7 mouse cellular contexts compared by ENCODE assay signal in genomic region chr19:4397798-4398629, GRCm38 (mm10). TPM values are rescaled to one million over a fixed set of nuclear protein-coding genes. Genes with fewer than 3 reads are reported as not detected.
DNase-seq lines count a peak whose midpoint lies in the region; ATAC-seq and TF ChIP-seq lines count a peak whose summit lies in the region.

Gene Kdm2a, minus strand, starts transcription at chr19:4398285.

- H3K27me3 ChIP-seq in embryonic facial prominence, embryonic 13.5 days, result no peaks in the 10 kb centered on the region
- H3K27me3 ChIP-seq in limb, embryonic 12.5 days, result peaks cover 4% of the 10 kb centered on the region
- H3K27me3 ChIP-seq in midbrain, embryonic 13.5 days, result no peaks in the 10 kb centered on the region
- no peaks in the 10 kb centered on the region; the same call in 1 of the 2 replicates for H3K27me3 ChIP-seq in spleen, adult 2 months (ENCODE audit: control insufficient read depth, insufficient read depth, low read length)

- no peaks in the 10 kb centered on the region for H3K9me3 ChIP-seq in embryonic facial prominence, embryonic 13.5 days
- H3K9me3 ChIP-seq in limb, embryonic 12.5 days, result no peaks in the 10 kb centered on the region
- H3K9me3 ChIP-seq in midbrain, embryonic 13.5 days, result no peaks in the 10 kb centered on the region

- no peak for TF ChIP-seq CTCF in spleen, adult 2 months (IDR thresholded peaks at IDR 0.05; ENCODE audit: extremely low read depth, insufficient read depth, insufficient read length, insufficient replicate concordance)

- H3K36me3 ChIP-seq in embryonic facial prominence, embryonic 13.5 days, result peaks cover 2% of the 10 kb centered on the region; the same call in 1 of the 2 replicates
- peaks cover 11% of the 10 kb centered on the region for H3K36me3 ChIP-seq in limb, embryonic 12.5 days
- H3K36me3 ChIP-seq in midbrain, embryonic 13.5 days, result no peaks in the 10 kb centered on the region
- peaks cover 2% of the 10 kb centered on the region; the same call in 1 of the 2 replicates for H3K36me3 ChIP-seq in spleen, adult 2 months (ENCODE audit: control insufficient read depth, insufficient read depth, low read length)

- H3K9ac ChIP-seq in embryonic facial prominence, embryonic 13.5 days, result peak within 1 kb of the TSS; percentile 89
- peak within 1 kb of the TSS; percentile 86 for H3K9ac ChIP-seq in limb, embryonic 12.5 days (replicated peaks)
- H3K9ac ChIP-seq in midbrain, embryonic 13.5 days (replicated peaks), result peak within 1 kb of the TSS; percentile 79

- peaks cover 22% of the 10 kb centered on the region for H3K4me1 ChIP-seq in embryonic facial prominence, embryonic 13.5 days
- H3K4me1 ChIP-seq in limb, embryonic 12.5 days (replicated peaks), result peaks cover 18% of the 10 kb centered on the region
- H3K4me1 ChIP-seq in midbrain, embryonic 13.5 days (replicated peaks), result peaks cover 24% of the 10 kb centered on the region
- peaks cover 8% of the 10 kb centered on the region for H3K4me1 ChIP-seq in spleen, adult 2 months (ENCODE audit: control insufficient read depth, insufficient read depth, insufficient read length)

- H3K4me3 ChIP-seq in embryonic facial prominence, embryonic 13.5 days, result peak within 1 kb of the TSS; percentile 99
- H3K4me3 ChIP-seq in limb, embryonic 12.5 days (replicated peaks), result peak within 1 kb of the TSS; percentile 99
- H3K4me3 ChIP-seq in midbrain, embryonic 13.5 days (replicated peaks), result peak within 1 kb of the TSS; percentile 98
- peak within 1 kb of the TSS; percentile 96 for H3K4me3 ChIP-seq in spleen, adult 2 months (ENCODE audit: extremely low read depth, insufficient read depth, insufficient read length)

- peak within 1 kb of the TSS; percentile 91 for H3K27ac ChIP-seq in embryonic facial prominence, embryonic 13.5 days
- H3K27ac ChIP-seq in limb, embryonic 12.5 days, result peak within 1 kb of the TSS; percentile 96
- peak within 1 kb of the TSS; percentile 93 for H3K27ac ChIP-seq in midbrain, embryonic 13.5 days
- peak within 1 kb of the TSS; percentile 52 for H3K27ac ChIP-seq in spleen, adult 2 months (ENCODE audit: insufficient read depth, low read length)

- peak; percentile 28 for ATAC-seq in embryonic facial prominence, embryonic 13.5 days (ENCODE audit: insufficient number of reproducible peaks, insufficient read depth, low FRiP score, low TSS enrichment, low read depth)
- peak; percentile 73 for ATAC-seq in limb, embryonic 12.5 days (ENCODE audit: insufficient number of reproducible peaks, insufficient read depth, low FRiP score, low TSS enrichment, low read depth)
- ATAC-seq in midbrain, embryonic 13.5 days, result peak; percentile 83

- DNase-seq in adrenal gland, postnatal 14 days, result peak; percentile 67
- DNase-seq in heart, adult 18-20 months, result peak; percentile 57 to 77
- peak; percentile 76 for DNase-seq in kidney, adult 18-20 months
- peak; percentile 14 to 34 for DNase-seq in spleen, adult 2 months (ENCODE audit: low read depth in 1 of 2, low spot score in 2 of 2)

- under 1% methylated on average over 82 of the region's 82 CpGs for WGBS in embryonic facial prominence, embryonic 13.5 days
- 1% methylated on average over 81 of the region's 82 CpGs for WGBS in limb, embryonic 12.5 days
- WGBS in midbrain, embryonic 13.5 days, result under 1% methylated on average over 80 of the region's 82 CpGs
- 6% methylated on average over 79 of the region's 82 CpGs for WGBS in spleen, adult 2 months

- peak within 1 kb of the TSS; percentile 85 for H3K4me2 ChIP-seq in embryonic facial prominence, embryonic 13.5 days
- H3K4me2 ChIP-seq in limb, embryonic 12.5 days, result peak within 1 kb of the TSS; percentile 87
- H3K4me2 ChIP-seq in midbrain, embryonic 13.5 days (replicated peaks), result peak within 1 kb of the TSS; percentile 88

- no peak for TF ChIP-seq POLR2A in spleen, adult 2 months (IDR thresholded peaks at IDR 0.05; ENCODE audit: low read depth, low read length)

RNA-seq across cellular contexts. Expression of gene Kdm2a, which starts in this region (rescaled TPM):
- 96.2 and 111 TPM in 2 replicates for total RNA-seq in adrenal gland, postnatal 14 days (2021)
- polyA plus RNA-seq in embryonic facial prominence, embryonic 13.5 days (2015; fragmentation: Nextera tagmentation; extraction: Ambion mirVana), result 53.6 and 59.4 TPM in 2 replicates
- total RNA-seq in heart, adult 18-20 months (2021), result 10 to 100 TPM; 34.9 to 44.1 TPM
- polyA plus RNA-seq in limb, embryonic 12.5 days (2016; fragmentation: Nextera tagmentation; extraction: Ambion mirVana), result 56.3 and 63.9 TPM in 2 replicates
- 37.5 and 43.0 TPM in 2 replicates for polyA plus RNA-seq in midbrain, embryonic 13.5 days (2015; fragmentation: Nextera tagmentation; extraction: Ambion mirVana)
- 98.9 and 115 TPM in 2 replicates for polyA plus RNA-seq in spleen, adult 2 months (2012; rRNA removed)

Comparison
In these comparisons a context has a peak if more than half of its experiments do, and no peak if none do; other contexts are left out.
1. Peak in every context shown above with its lines: DNase-seq, ATAC-seq, H3K4me3 ChIP-seq and H3K27ac ChIP-seq.
2. DNase-seq: peak in every context shown above with its lines; median percentile 76 in kidney, adult 18-20 months; 67 in adrenal gland, postnatal 14 days; 67 in heart, adult 18-20 months; 24 in spleen, adult 2 months.
3. ATAC-seq: peak in every context shown above with its lines; median percentile 83 in midbrain, embryonic 13.5 days; 73 in limb, embryonic 12.5 days; 28 in embryonic facial prominence, embryonic 13.5 days.